Mouse (Mus musculus) embryonic facial prominence, embryonic 12.5 days (tissue): ENCODE measurements around the gene Hyal3. TPM values are rescaled to one million over a fixed set of nuclear protein-coding genes. Genes with fewer than 3 reads are reported as not detected.
"Not testable (repeated sequence)": the region's sequence is repeated elsewhere in the genome, so short reads cannot be mapped to it uniquely, and the experiment has no call there.

Source experiments
- ATAC-seq: fragments of 200-750 bp; cut with Nextera tagmentation; 2 replicates; pipeline ENCODE4 v1.8.0; 2017; ENCODE audit not compliant: insufficient number of reproducible peaks, insufficient read depth, low FRiP score, low TSS enrichment
- H3K27ac ChIP-seq: fragments of 300-500 bp; sonication (generic); 2 replicates; pipeline ENCODE4 v1.5.1; 2016; ENCODE audit warnings: mild to moderate bottlenecking
- H3K27me3 ChIP-seq: fragments of 300-500 bp; sonication (generic); 2 replicates; pipeline ENCODE4 v1.6.1; 2016; ENCODE audit warnings: mild to moderate bottlenecking, moderate library complexity
- H3K36me3 ChIP-seq: fragments of 300-500 bp; sonication (generic); 2 replicates; pipeline ENCODE4 v1.6.1; 2016; ENCODE audit warnings: mild to moderate bottlenecking
- H3K4me1 ChIP-seq: fragments of 300-500 bp; sonication (generic); 2 replicates; pipeline ENCODE4 v1.6.1; 2016
- H3K4me2 ChIP-seq: fragments of 300-500 bp; sonication (generic); replicated peaks from 2 replicates; pipeline ENCODE4 v1.6.1; 2016; ENCODE audit warnings: mild to moderate bottlenecking, moderate library complexity
- H3K4me3 ChIP-seq: fragments of 300-500 bp; sonication (generic); 2 replicates; pipeline ENCODE4 v1.5.1; 2016; ENCODE audit warnings: mild to moderate bottlenecking
- H3K9ac ChIP-seq: fragments of 300-500 bp; sonication (generic); 2 replicates; pipeline ENCODE4 v1.6.1; 2016; ENCODE audit warnings: mild to moderate bottlenecking, moderate library complexity
- H3K9me3 ChIP-seq: fragments of 300-500 bp; sonication (generic); 2 replicates; pipeline ENCODE4 v1.6.1; 2016; ENCODE audit warnings: mild to moderate bottlenecking, moderate library complexity
- WGBS: fragments of 180-500 bp; shearing (Covaris S2); methylation state at CpG from one replicate; pipeline ENCODE4 v1.1.7; 2016; 5-methylcytosine and 5-hydroxymethylcytosine counted together
- polyA plus RNA-seq: library from polyadenylated mRNA; unstranded; fragments of >200 nt; fragmentation: Nextera tagmentation; extraction: Ambion mirVana; gene quantifications from 2 replicates; pipeline ENCODE4 v1.2.1, GENCODE M21; 2016

Hyal3 gene
- polyA plus RNA-seq, 1 experiment from 2014 or later: 1.4 TPM

GRCm38 (mm10) chr9:107551117-107551889 is 29.3 kb upstream of the Hyal3 start, which contains the start of gene Rassf1:
Gene Rassf1, plus strand, starts transcription at chr9:107551555.
- peak within 1 kb of the TSS; percentile 49 for H3K4me3 ChIP-seq
- 0 out of 2 replicates have a peak, but pooled peaks cover under 1% of the 10 kb centered on the region for H3K36me3 ChIP-seq
- no peaks in the 10 kb centered on the region for H3K9me3 ChIP-seq
- peaks cover 13% of the 10 kb centered on the region; the same call in 1 of the 2 replicates for H3K27me3 ChIP-seq
- peak within 1 kb of the TSS; percentile 70 for H3K9ac ChIP-seq
- under 1% methylated on average over 63 of the region's 63 CpGs for WGBS
- H3K27ac ChIP-seq: peak within 1 kb of the TSS; percentile 59
- peak within 1 kb of the TSS; percentile 83 for H3K4me2 ChIP-seq
- H3K4me1 ChIP-seq: peaks cover 55% of the 10 kb centered on the region
- peak; percentile 7; the same call in 1 of the 2 replicates for ATAC-seq

GRCm38 (mm10) chr9:107551890-107552355 is 28.7 kb upstream of the Hyal3 start:
- peak overlapping the region; percentile 70 for H3K9ac ChIP-seq
- peaks cover 55% of the 10 kb centered on the region for H3K4me1 ChIP-seq
- 7% methylated on average over 8 of the region's 8 CpGs for WGBS
- H3K36me3 ChIP-seq: 0 out of 2 replicates have a peak, but pooled peaks cover 7% of the 10 kb centered on the region
- H3K4me3 ChIP-seq: peak overlapping the region; percentile 49
- no peak for ATAC-seq
- peaks cover 13% of the 10 kb centered on the region; the same call in 1 of the 2 replicates for H3K27me3 ChIP-seq
- no peaks in the 10 kb centered on the region for H3K9me3 ChIP-seq
- H3K27ac ChIP-seq: peak overlapping the region; percentile 59
- H3K4me2 ChIP-seq: peak overlapping the region; percentile 83

- H3K4me3 ChIP-seq: no peak overlapping the region
- H3K9ac ChIP-seq: no peak overlapping the region; the same call in 1 of the 2 replicates
- peaks cover 49% of the 10 kb centered on the region for H3K4me1 ChIP-seq
- peak overlapping the region; percentile 83 for H3K4me2 ChIP-seq
- no peak overlapping the region for H3K27ac ChIP-seq
- 86% methylated on average over 5 of the region's 5 CpGs for WGBS
- ATAC-seq: no peak
- peaks cover 16% of the 10 kb centered on the region for H3K36me3 ChIP-seq
- H3K27me3 ChIP-seq: peaks cover 13% of the 10 kb centered on the region; the same call in 1 of the 2 replicates
- H3K9me3 ChIP-seq: no peaks in the 10 kb centered on the region
These were observed 27.8 kb upstream of the Hyal3 start for GRCm38 (mm10) chr9:107552690-107553393.

GRCm38 (mm10) chr9:107553541-107554318 is 26.9 kb upstream of the Hyal3 start:
- Histone ChIP-seq H3K27me3 (peaks cover 13% of the 10 kb centered on the region; the same call in 1 of the 2 replicates), H3K4me1 (peaks cover 49% of the 10 kb centered on the region), H3K4me3 (peak overlapping the region; percentile 78)

GRCm38 (mm10) chr9:107554319-107554825 is 26.2 kb upstream of the Hyal3 start:
- Histone ChIP-seq H3K36me3 (peaks cover 31% of the 10 kb centered on the region), H3K4me1 (peaks cover 49% of the 10 kb centered on the region), H3K9me3 (no peaks in the 10 kb centered on the region), H3K27me3 (peaks cover 13% of the 10 kb centered on the region; the same call in 1 of the 2 replicates), H3K4me2 (peak overlapping the region; percentile 83), H3K4me3 (peak overlapping the region; percentile 78), H3K27ac (peak overlapping the region; percentile 94), H3K9ac (peak overlapping the region; percentile 79)
- ATAC-seq: peak; percentile 90
- under 1% methylated on average over 53 of the region's 53 CpGs for WGBS

More at GRCm38 (mm10) chr9:107553541-107554318, 26.9 kb upstream of the Hyal3 start:
- ATAC-seq: peak; percentile 49
- peak overlapping the region; percentile 69 for H3K27ac ChIP-seq
- H3K9me3 ChIP-seq: no peaks in the 10 kb centered on the region
- 6% methylated on average over 37 of the region's 37 CpGs for WGBS
- peak overlapping the region; percentile 79 for H3K9ac ChIP-seq
- H3K4me2 ChIP-seq: peak overlapping the region; percentile 83
- H3K36me3 ChIP-seq: peaks cover 25% of the 10 kb centered on the region

- H3K27ac ChIP-seq: peak overlapping the region; percentile 94
- peaks cover 8% of the 10 kb centered on the region; the same call in 1 of the 2 replicates for H3K27me3 ChIP-seq
- peak overlapping the region; percentile 78 for H3K4me3 ChIP-seq
- H3K4me2 ChIP-seq: peak overlapping the region; percentile 83
- H3K9me3 ChIP-seq: no peaks in the 10 kb centered on the region
- WGBS: under 1% methylated on average over 23 of the region's 23 CpGs
- peaks cover 49% of the 10 kb centered on the region for H3K4me1 ChIP-seq
- peaks cover 38% of the 10 kb centered on the region for H3K36me3 ChIP-seq
- ATAC-seq: peak; percentile 9
- H3K9ac ChIP-seq: peak overlapping the region; percentile 79
These were observed 25.6 kb upstream of the Hyal3 start for GRCm38 (mm10) chr9:107555031-107555457.

GRCm38 (mm10) chr9:107555701-107556100 is 24.9 kb upstream of the Hyal3 start:
- H3K4me1 ChIP-seq: peaks cover 46% of the 10 kb centered on the region
- H3K4me2 ChIP-seq: peak overlapping the region; percentile 83
- peak overlapping the region; percentile 94 for H3K27ac ChIP-seq
- WGBS: 41% methylated on average over 2 of the region's 2 CpGs
- no peaks in the 10 kb centered on the region for H3K9me3 ChIP-seq
- H3K9ac ChIP-seq: peak overlapping the region; percentile 79
- peaks cover 45% of the 10 kb centered on the region for H3K36me3 ChIP-seq
- H3K27me3 ChIP-seq: peaks cover 2% of the 10 kb centered on the region; the same call in 1 of the 2 replicates
- H3K4me3 ChIP-seq: peak overlapping the region; percentile 78
- no peak for ATAC-seq

GRCm38 (mm10) chr9:107556346-107556745 is 24.3 kb upstream of the Hyal3 start:
- WGBS: 79% methylated on average over 3 of the region's 3 CpGs
- peaks cover 51% of the 10 kb centered on the region for H3K36me3 ChIP-seq
- peak overlapping the region; percentile 43; the same call in 1 of the 2 replicates for H3K27ac ChIP-seq

GRCm38 (mm10) chr9:107563029-107563581 is 17.5 kb upstream of the Hyal3 start, which contains the start of gene Tusc2:
Gene Tusc2, plus strand, starts transcription at chr9:107563255.
- peak within 1 kb of the TSS; percentile 64 for H3K27ac ChIP-seq
- H3K4me3 ChIP-seq: peak within 1 kb of the TSS; percentile 80
- peak within 1 kb of the TSS; percentile 70 for H3K9ac ChIP-seq
- H3K4me1 ChIP-seq: peaks cover 25% of the 10 kb centered on the region
- no peaks in the 10 kb centered on the region for H3K27me3 ChIP-seq
- WGBS: 1% methylated on average over 46 of the region's 46 CpGs
- peaks cover 54% of the 10 kb centered on the region for H3K36me3 ChIP-seq
- ATAC-seq: peak; percentile 91
- H3K4me2 ChIP-seq: peak within 1 kb of the TSS; percentile 80
- H3K9me3 ChIP-seq: no peaks in the 10 kb centered on the region

More at GRCm38 (mm10) chr9:107556346-107556745, 24.3 kb upstream of the Hyal3 start:
- Histone ChIP-seq H3K4me2 (peak overlapping the region; percentile 83), H3K27me3 (no peaks in the 10 kb centered on the region), H3K9ac (no peak overlapping the region), H3K4me3 (peak overlapping the region; percentile 78), H3K4me1 (peaks cover 40% of the 10 kb centered on the region), H3K9me3 (no peaks in the 10 kb centered on the region)
- no peak for ATAC-seq

- Histone ChIP-seq H3K4me1 (peaks cover 35% of the 10 kb centered on the region), H3K27ac (peak overlapping the region; percentile 64; the same call in 1 of the 2 replicates), H3K36me3 (peaks cover 33% of the 10 kb centered on the region)
- H3K4me2 ChIP-seq, H3K9ac ChIP-seq, H3K27me3 ChIP-seq, H3K9me3 ChIP-seq, ATAC-seq, H3K4me3 ChIP-seq: not testable (repeated sequence)
- WGBS: 43% methylated on average over 5 of the region's 5 CpGs
These were observed 15.1 kb upstream of the Hyal3 start for GRCm38 (mm10) chr9:107565556-107565955.
